Mouse (Mus musculus) limb, embryonic 11.5 days (tissue): ENCODE measurements around the gene 1700029F12Rik. TPM values are rescaled to one million over a fixed set of nuclear protein-coding genes. Genes with fewer than 3 reads are reported as not detected.

Source experiments
- ATAC-seq: fragments of 200-750 bp; cut with Nextera tagmentation; 2 replicates; pipeline ENCODE4 v1.8.0; 2017; ENCODE audit warnings: low read depth; ENCODE audit not compliant: insufficient number of reproducible peaks, low FRiP score, low TSS enrichment
- DNase-seq: peaks from one replicate; pipeline ENCODE4 v3.0.0-alpha.2; 2015; ENCODE audit warnings: low spot score
- H3K27ac ChIP-seq: fragments of 300-500 bp; sonication (generic); replicated peaks from 2 replicates; pipeline ENCODE4 v1.5.1; 2014; ENCODE audit warnings: low read depth, mild to moderate bottlenecking, low read length
- H3K27me3 ChIP-seq: fragments of 300-500 bp; sonication (generic); 2 replicates; pipeline ENCODE4 v1.6.1; 2014; ENCODE audit warnings: mild to moderate bottlenecking, low read length, mixed read lengths; ENCODE audit not compliant: control insufficient read depth, insufficient read depth
- H3K36me3 ChIP-seq: fragments of 300-500 bp; sonication (generic); 2 replicates; pipeline ENCODE4 v1.6.1; 2014; ENCODE audit warnings: mild to moderate bottlenecking, low read length, moderate library complexity, mixed read lengths; ENCODE audit not compliant: control insufficient read depth, insufficient read depth
- H3K4me1 ChIP-seq: fragments of 300-500 bp; sonication (generic); 2 replicates; pipeline ENCODE4 v1.6.1; 2014; ENCODE audit warnings: low read length, mixed read lengths; ENCODE audit not compliant: control insufficient read depth, insufficient read depth
- H3K4me2 ChIP-seq: fragments of 300-500 bp; sonication (generic); 2 replicates; pipeline ENCODE4 v1.6.1; 2014; ENCODE audit warnings: low read depth, mild to moderate bottlenecking, moderate library complexity; ENCODE audit not compliant: severe bottlenecking
- H3K4me3 ChIP-seq: fragments of 300-500 bp; sonication (generic); 2 replicates; pipeline ENCODE4 v1.5.1; 2014; ENCODE audit warnings: low read depth, low read length
- H3K9ac ChIP-seq: fragments of 300-500 bp; sonication (generic); 2 replicates; pipeline ENCODE4 v1.6.1; 2014; ENCODE audit warnings: mild to moderate bottlenecking, low read length
- H3K9me3 ChIP-seq: fragments of 300-500 bp; sonication (generic); 2 replicates; pipeline ENCODE4 v1.6.1; 2016; ENCODE audit warnings: low read length; ENCODE audit not compliant: control insufficient read depth
- WGBS: fragments of 180-500 bp; shearing (Covaris S2); extraction: QIAGEN DNeasy Blood & Tissue Kit; methylation state at CpG from one replicate; pipeline ENCODE4 v1.1.7; 2014; 5-methylcytosine and 5-hydroxymethylcytosine counted together
- polyA plus RNA-seq: library from polyadenylated mRNA; unstranded; fragments of >200 nt; fragmentation: Nextera tagmentation; extraction: Ambion mirVana; gene quantifications from 2 replicates; pipeline ENCODE4 v1.2.1, GENCODE M21; 2014

1700029F12Rik gene
- polyA plus RNA-seq, 1 experiment from 2014 or later: not detected

DNA sequence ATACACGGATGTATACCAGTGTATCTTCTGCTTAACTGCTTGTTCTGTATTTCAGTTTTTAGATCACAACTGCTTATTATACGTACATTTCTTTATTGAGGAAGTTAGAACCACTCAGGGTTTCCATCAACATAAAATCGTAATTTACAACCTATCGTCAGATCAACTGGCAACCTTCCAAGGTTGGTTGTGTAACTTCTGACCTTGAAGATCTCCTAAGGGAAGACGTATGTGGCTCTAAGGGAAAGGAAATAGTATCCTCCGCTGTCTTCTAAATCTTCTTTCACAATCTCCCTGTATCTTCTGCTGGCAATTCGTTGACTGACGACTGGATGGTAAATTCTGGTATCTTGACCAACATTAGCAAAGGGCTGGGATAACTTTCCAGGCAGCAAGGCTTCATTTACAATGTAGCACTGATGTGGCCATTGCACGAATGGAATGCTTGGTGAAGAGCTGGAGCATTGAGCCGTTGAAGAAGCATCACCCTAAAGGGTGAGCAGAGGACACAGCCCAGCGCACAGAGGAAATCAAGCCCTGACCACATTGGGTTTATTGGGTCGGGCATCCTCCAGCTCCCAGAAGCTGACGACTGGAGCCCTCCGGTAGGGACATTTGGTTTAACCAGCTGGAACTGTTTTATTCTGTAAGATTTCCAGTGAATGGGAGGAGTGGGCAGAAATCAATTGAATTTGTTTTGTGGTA is 43.4 kb downstream of the 1700029F12Rik start:
- no peaks in the 10 kb centered on the region for H3K9me3 ChIP-seq
- WGBS: 74% methylated on average over 14 of the region's 14 CpGs

GRCm38 (mm10) chr13:96990045-96990444 is 44.1 kb downstream of the 1700029F12Rik start:
- H3K36me3 ChIP-seq: no peaks in the 10 kb centered on the region
- DNase-seq (no peak), ATAC-seq (no peak)
- no peaks in the 10 kb centered on the region for H3K9me3 ChIP-seq
- H3K9ac ChIP-seq: no peak overlapping the region
- H3K27me3 ChIP-seq: no peaks in the 10 kb centered on the region
- H3K4me1 ChIP-seq: no peaks in the 10 kb centered on the region; the same call in 1 of the 2 replicates
- H3K27ac ChIP-seq: no peak overlapping the region
- H3K4me3 ChIP-seq: no peak overlapping the region
- H3K4me2 ChIP-seq: no peak overlapping the region
- WGBS: 92% methylated on average over 3 of the region's 3 CpGs

More for the DNA sequence above, 43.4 kb downstream of the 1700029F12Rik start:
- DNase-seq (no peak), ATAC-seq (no peak)
- Histone ChIP-seq H3K27ac (no peak overlapping the region), H3K4me3 (no peak overlapping the region), H3K36me3 (no peaks in the 10 kb centered on the region), H3K27me3 (no peaks in the 10 kb centered on the region), H3K4me1 (no peaks in the 10 kb centered on the region; the same call in 1 of the 2 replicates), H3K4me2 (no peak overlapping the region), H3K9ac (no peak overlapping the region)

DNA sequence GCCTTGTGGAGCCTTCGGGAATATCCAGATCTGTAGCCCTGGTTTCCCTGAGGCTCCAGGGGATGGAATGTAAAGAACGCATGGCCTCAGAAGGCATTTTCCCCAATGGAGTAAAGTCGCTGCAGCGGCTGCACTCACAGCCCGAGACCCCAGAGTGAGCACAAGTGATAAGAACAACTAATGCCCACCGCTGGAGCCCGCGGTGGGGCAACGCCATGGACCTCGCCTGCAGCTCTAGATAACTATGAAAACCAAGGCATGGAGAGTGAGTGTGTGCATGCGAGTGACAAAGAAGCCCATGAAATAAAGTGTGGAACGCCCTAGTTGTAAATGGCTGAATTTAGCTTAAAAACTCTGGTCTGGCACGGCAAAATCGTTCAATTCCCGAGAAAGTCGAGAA is 45.0 kb downstream of the 1700029F12Rik start:
- 94% methylated on average over 16 of the region's 16 CpGs for WGBS
- H3K9me3 ChIP-seq: no peaks in the 10 kb centered on the region
- no peaks in the 10 kb centered on the region for H3K27me3 ChIP-seq
- H3K36me3 ChIP-seq: no peaks in the 10 kb centered on the region
- H3K4me2 ChIP-seq: no peak overlapping the region
- no peak overlapping the region for H3K9ac ChIP-seq
- ATAC-seq (no peak), DNase-seq (no peak)
- no peaks in the 10 kb centered on the region; the same call in 1 of the 2 replicates for H3K4me1 ChIP-seq
- no peak overlapping the region for H3K4me3 ChIP-seq
- H3K27ac ChIP-seq: no peak overlapping the region

GRCm38 (mm10) chr13:96985599-96986275 is 48.4 kb downstream of the 1700029F12Rik start:
- H3K4me2 ChIP-seq: no peak overlapping the region
- no peaks in the 10 kb centered on the region for H3K9me3 ChIP-seq
- no peak overlapping the region for H3K27ac ChIP-seq
- H3K4me1 ChIP-seq: no peaks in the 10 kb centered on the region; the same call in 1 of the 2 replicates
- no peaks in the 10 kb centered on the region for H3K36me3 ChIP-seq
- no peak overlapping the region for H3K4me3 ChIP-seq
- ATAC-seq (no peak), DNase-seq (no peak)
- no peak overlapping the region for H3K9ac ChIP-seq
- WGBS: 44% methylated on average over 12 of the region's 12 CpGs
- no peaks in the 10 kb centered on the region for H3K27me3 ChIP-seq

- WGBS: 78% methylated on average over 5 of the region's 5 CpGs
- H3K36me3 ChIP-seq: no peaks in the 10 kb centered on the region
Measured at GRCm38 (mm10) chr13:96984688-96985087, 49.5 kb downstream of the 1700029F12Rik start.

DNA sequence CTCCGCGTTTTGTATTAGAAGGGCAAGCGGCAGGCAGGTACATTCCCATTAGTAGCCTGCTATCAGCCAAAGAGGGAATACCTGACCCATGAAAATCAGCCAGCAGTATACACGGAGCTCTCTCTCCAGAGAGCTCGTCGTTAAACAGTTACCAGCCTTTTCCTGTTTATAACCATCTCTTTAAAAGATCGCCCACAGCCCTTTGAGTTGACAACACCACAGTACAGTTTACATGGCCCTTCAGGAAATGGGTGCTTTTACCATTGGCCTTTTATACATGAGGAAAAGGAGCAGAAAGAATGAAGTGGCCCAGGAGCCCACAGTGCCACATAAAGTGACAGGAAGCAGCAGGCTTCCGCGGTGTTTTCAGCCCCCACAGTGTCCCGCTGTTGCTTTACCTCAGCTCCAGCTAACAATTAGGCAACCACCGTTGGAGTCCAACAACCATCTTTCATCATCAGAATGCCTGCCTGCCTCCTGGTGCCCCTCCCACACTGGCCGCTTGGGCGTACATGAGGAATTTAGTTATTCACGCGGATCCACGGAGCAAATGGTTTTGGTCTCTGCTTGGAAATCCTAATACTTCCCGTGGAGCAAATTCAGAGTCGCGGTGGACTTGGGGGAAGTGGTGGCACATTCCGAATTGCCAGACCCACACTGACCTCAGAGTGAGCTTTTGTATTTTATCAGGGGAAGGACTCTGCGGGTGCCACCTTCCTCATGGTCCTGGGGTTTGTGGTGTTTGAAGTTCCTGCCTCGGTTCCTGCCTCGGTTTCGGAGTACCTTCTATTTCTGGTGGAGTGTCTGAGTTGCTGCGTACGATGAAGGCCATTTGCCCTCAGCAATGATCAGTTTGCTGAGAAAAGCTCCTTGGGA is 50.7 kb downstream of the 1700029F12Rik start:
- no peak overlapping the region for H3K4me2 ChIP-seq
- no peak overlapping the region for H3K9ac ChIP-seq
- 51% methylated on average over 26 of the region's 26 CpGs for WGBS
- ATAC-seq (no peak), DNase-seq (peak; percentile 36)
- H3K4me3 ChIP-seq: no peak overlapping the region
- H3K36me3 ChIP-seq: no peaks in the 10 kb centered on the region
- H3K9me3 ChIP-seq: no peaks in the 10 kb centered on the region
- H3K27ac ChIP-seq: no peak overlapping the region
- no peaks in the 10 kb centered on the region for H3K27me3 ChIP-seq
- H3K4me1 ChIP-seq: no peaks in the 10 kb centered on the region; the same call in 1 of the 2 replicates

More at GRCm38 (mm10) chr13:96984688-96985087, 49.5 kb downstream of the 1700029F12Rik start:
- no peak for DNase-seq
- no peak for ATAC-seq
- Histone ChIP-seq H3K4me1 (no peaks in the 10 kb centered on the region; the same call in 1 of the 2 replicates), H3K9me3 (no peaks in the 10 kb centered on the region), H3K27ac (no peak overlapping the region), H3K4me3 (no peak overlapping the region), H3K9ac (no peak overlapping the region), H3K27me3 (no peaks in the 10 kb centered on the region), H3K4me2 (no peak overlapping the region)

- no peak overlapping the region for H3K9ac ChIP-seq
- no peaks in the 10 kb centered on the region for H3K36me3 ChIP-seq
- H3K4me2 ChIP-seq: no peak overlapping the region
- ATAC-seq (no peak), DNase-seq (no peak)
- no peak overlapping the region for H3K4me3 ChIP-seq
- H3K4me1 ChIP-seq: no peaks in the 10 kb centered on the region; the same call in 1 of the 2 replicates
- no peaks in the 10 kb centered on the region for H3K27me3 ChIP-seq
- no peaks in the 10 kb centered on the region for H3K9me3 ChIP-seq
- H3K27ac ChIP-seq: no peak overlapping the region
Measured at GRCm38 (mm10) chr13:96980561-96980960, 53.6 kb downstream of the 1700029F12Rik start.

DNA sequence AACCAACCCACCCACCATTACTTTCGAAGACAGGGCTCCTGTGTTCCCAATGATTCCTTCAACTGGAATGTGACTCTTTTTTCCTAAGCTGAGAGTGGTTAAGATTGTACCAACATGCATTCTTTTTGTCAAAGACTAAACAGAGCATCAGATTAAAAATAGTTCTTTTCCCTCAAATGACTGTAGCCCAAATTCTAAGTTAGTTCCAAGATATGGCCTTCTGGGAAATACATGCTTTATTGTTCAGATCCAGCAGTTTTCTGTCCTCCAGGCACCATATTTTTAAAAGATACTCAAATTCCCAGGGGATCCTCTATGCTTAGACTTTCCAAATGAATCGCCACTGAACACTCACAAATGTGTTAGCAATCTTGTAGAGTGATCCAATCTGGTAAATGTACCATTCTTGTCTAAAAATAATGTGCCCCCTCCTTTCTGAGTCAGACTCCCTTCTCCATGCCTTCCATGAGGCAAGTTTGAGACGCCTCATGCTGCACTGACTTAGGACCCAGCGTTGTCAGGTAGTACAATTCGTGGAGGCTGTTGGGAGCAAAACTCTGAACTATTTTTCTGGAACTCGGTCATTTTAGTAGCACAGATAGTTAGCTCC is 57.1 kb downstream of the 1700029F12Rik start:
- Histone ChIP-seq H3K9ac (no peak overlapping the region), H3K9me3 (no peaks in the 10 kb centered on the region), H3K27ac (no peak overlapping the region), H3K4me2 (no peak overlapping the region), H3K4me3 (no peak overlapping the region), H3K36me3 (no peaks in the 10 kb centered on the region), H3K4me1 (no peaks in the 10 kb centered on the region), H3K27me3 (no peaks in the 10 kb centered on the region)
- no peak for DNase-seq
- WGBS: 92% methylated on average over 6 of the region's 6 CpGs
- ATAC-seq: no peak
